Mouse (Mus musculus): ENCODE results near the gene Cd244a. TPM values are rescaled to one million over a fixed set of nuclear protein-coding genes. Genes with fewer than 3 reads are reported as not detected.

The Cd244a gene
- total RNA-seq, 1 experiment = not detected

DNA sequence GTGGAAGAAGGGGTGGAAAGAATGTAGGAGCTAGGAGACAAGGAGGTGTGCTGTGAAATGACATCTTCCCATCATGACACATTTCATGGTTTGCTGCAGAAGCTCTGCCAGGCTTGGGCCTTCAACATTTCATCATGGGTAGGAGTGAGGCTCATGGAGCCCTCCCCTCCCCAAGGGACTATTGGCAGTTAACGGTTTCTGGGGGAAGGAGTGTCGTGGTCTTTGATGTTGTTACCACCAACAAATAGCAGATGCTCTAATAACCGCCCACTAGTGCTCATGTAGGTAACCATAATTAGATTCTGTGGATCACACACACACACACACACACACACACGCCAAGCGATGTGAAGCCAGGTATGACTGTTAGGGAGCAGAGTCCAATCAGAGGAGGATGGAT is 93.7 kb downstream of the Cd244a start, which contains the start of gene Slamf7:
Slamf7 (minus strand) TSS at position 302 of the 400 bp plus-strand sequence.
- Histone ChIP-seq H3K27ac (ENCODE audit: insufficient read depth, low read depth, low read length, poor library complexity, severe bottlenecking) (no peak within 1 kb of the TSS), H3K4me3 (ENCODE audit: insufficient read depth in 1 of 2, low read depth in 1 of 2, low read length in 2 of 2, poor library complexity in 1 of 2, severe bottlenecking in 1 of 2) (no peak within 1 kb of the TSS), H3K9me3 (ENCODE audit: control insufficient read depth, insufficient read depth, low read depth, low read length) (no peaks in the 10 kb centered on the region), H3K4me1 (ENCODE audit: control insufficient read depth in 2 of 2, insufficient read depth in 2 of 2, low read length in 2 of 2, poor library complexity in 1 of 2) (no peaks in the 10 kb centered on the region), H3K9ac (ENCODE audit: insufficient read depth, low read depth, low read length, poor library complexity, severe bottlenecking) (no peak within 1 kb of the TSS), H3K36me3 (ENCODE audit: control insufficient read depth, insufficient read depth, low read length, poor library complexity, severe bottlenecking) (no peaks in the 10 kb centered on the region)
- TF ChIP-seq HCFC1 (IDR thresholded peaks at IDR 0.05; ENCODE audit: borderline replicate concordance, insufficient read depth, low read length) (no peak), MAFK (IDR thresholded peaks at IDR 0.05; ENCODE audit: insufficient read depth, low read depth, low read length) (no peak), ZNF384 (IDR thresholded peaks at IDR 0.05; ENCODE audit: low read depth, low read length) (no peak)
- in situ Hi-C loops (cut with MboI; ENCODE audit: low sequenced_read_pairs in 2 of 2, unreplicated experiment in 2 of 2) = no loop called here
- no peak for DNase-seq (ENCODE audit: low read depth, low spot score)

DNA sequence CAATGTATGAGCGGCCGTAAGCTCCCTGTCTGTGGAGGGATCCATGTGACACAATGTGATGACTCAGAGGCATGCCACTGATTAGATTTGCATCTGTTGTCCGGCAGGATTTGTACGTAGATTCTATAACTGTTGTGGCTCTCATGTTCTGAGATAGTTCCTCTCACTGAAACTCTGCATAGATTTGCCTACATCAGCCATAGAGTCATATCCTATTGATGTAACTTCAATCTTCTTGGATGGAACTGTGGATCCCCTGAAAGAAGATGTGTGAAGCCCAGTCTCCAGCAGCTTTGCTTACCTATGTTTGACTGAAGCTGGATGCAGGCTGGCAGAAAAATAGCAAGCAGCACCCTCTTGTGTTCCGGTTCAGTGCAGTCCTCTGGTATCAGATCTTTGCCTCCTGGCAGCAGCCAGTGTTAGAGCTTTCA is 99.6 kb downstream of the Cd244a start:
- Histone ChIP-seq H3K9ac (ENCODE audit: insufficient read depth, low read depth, low read length, poor library complexity, severe bottlenecking) (no peak overlapping the region), H3K27ac (ENCODE audit: insufficient read depth, low read depth, low read length, poor library complexity, severe bottlenecking) (no peak overlapping the region), H3K4me1 (ENCODE audit: control insufficient read depth in 2 of 2, insufficient read depth in 2 of 2, low read length in 2 of 2, poor library complexity in 1 of 2) (no peaks in the 10 kb centered on the region), H3K36me3 (ENCODE audit: control insufficient read depth, insufficient read depth, low read length, poor library complexity, severe bottlenecking) (no peaks in the 10 kb centered on the region), H3K4me3 (ENCODE audit: insufficient read depth in 1 of 2, low read depth in 1 of 2, low read length in 2 of 2, poor library complexity in 1 of 2, severe bottlenecking in 1 of 2) (no peak overlapping the region), H3K9me3 (ENCODE audit: control insufficient read depth, insufficient read depth, low read depth, low read length) (no peaks in the 10 kb centered on the region)
- TF ChIP-seq MAFK (IDR thresholded peaks at IDR 0.05; ENCODE audit: insufficient read depth, low read depth, low read length) = no peak
- no peak for TF ChIP-seq HCFC1 (IDR thresholded peaks at IDR 0.05; ENCODE audit: borderline replicate concordance, insufficient read depth, low read length)
- no peak for TF ChIP-seq CHD2 (IDR thresholded peaks at IDR 0.05; ENCODE audit: low read depth, low read length)
- TF ChIP-seq ZNF384 (IDR thresholded peaks at IDR 0.05; ENCODE audit: low read depth, low read length) = no peak
- no peak for TF ChIP-seq ZC3H11A (IDR thresholded peaks at IDR 0.05; ENCODE audit: borderline replicate concordance, low read depth, low read length)
- DNase-seq (ENCODE audit: low read depth, low spot score) = no peak
- in situ Hi-C loops (cut with MboI; ENCODE audit: low sequenced_read_pairs in 2 of 2, unreplicated experiment in 2 of 2) = no loop called here

Other genes with a start within 250 kb of the Cd244a start
- gene Dedd, start 230.0 kb upstream of the Cd244a start, total RNA-seq (2012; rRNA removed) = 23.9 and 25.7 TPM in 2 replicates
- 18.1 and 24.4 TPM in 2 replicates for gene Nit1, start 213.5 kb upstream of the Cd244a start, total RNA-seq (2012; rRNA removed)
- 41.1 and 41.6 TPM in 2 replicates for gene Pfdn2, start 213.5 kb upstream of the Cd244a start, total RNA-seq (2012; rRNA removed)
- gene Klhdc9, start 198.4 kb upstream of the Cd244a start, total RNA-seq (2012; rRNA removed) = 0.85 and 1.1 TPM in 2 replicates
- gene Nectin4, start 189.1 kb upstream of the Cd244a start, total RNA-seq (2012; rRNA removed) = 1.9 and 3.0 TPM in 2 replicates
- gene Arhgap30, start 170.2 kb upstream of the Cd244a start, total RNA-seq (2012; rRNA removed) = 8.0 and 9.0 TPM in 2 replicates
- 151 and 164 TPM in 2 replicates for gene Usf1, start 147.9 kb upstream of the Cd244a start, total RNA-seq (2012; rRNA removed)
- 6.2 and 11.2 TPM in 2 replicates for gene Tstd1, start 140.3 kb upstream of the Cd244a start, total RNA-seq (2012; rRNA removed)
- 74.9 and 132 TPM in 2 replicates for gene F11r, start 121.7 kb upstream of the Cd244a start, total RNA-seq (2012; rRNA removed)
- 3.2 and 4.0 TPM in 2 replicates for gene Alyref2, start 55.7 kb upstream of the Cd244a start, total RNA-seq (2012; rRNA removed)
- not detected in 2 replicates for gene Itln1, start 23.9 kb upstream of the Cd244a start, total RNA-seq (2012; rRNA removed)
- 0.13 TPM in 1 of 2 replicates, not detected in the other for gene Ly9, start 48.2 kb downstream of the Cd244a start, total RNA-seq (2012; rRNA removed)
- not detected in 2 replicates for gene Slamf7, start 93.8 kb downstream of the Cd244a start, total RNA-seq (2012; rRNA removed)
- gene Cd48, start 122.8 kb downstream of the Cd244a start, total RNA-seq (2012; rRNA removed) = 0.22 TPM in 1 of 2 replicates, not detected in the other
- 0.63 and 0.67 TPM in 2 replicates for gene Slamf1, start 207.9 kb downstream of the Cd244a start, total RNA-seq (2012; rRNA removed)